ENCODE assay signal across 8 mouse cellular contexts in genomic region chr7:98361063-98361652, GRCm38 (mm10). TPM values are rescaled to one million over a fixed set of nuclear protein-coding genes. Genes with fewer than 3 reads are reported as not detected.
DNase-seq lines count a peak whose midpoint lies in the region; ATAC-seq and TF ChIP-seq lines count a peak whose summit lies in the region.

Tsku (minus strand) TSS chr7:98361328.

- no peak for TF ChIP-seq CTCF in kidney, adult 2 months (conservative IDR thresholded peaks at IDR 0.05; ENCODE audit: insufficient read depth, insufficient read length, low read depth, low read length)

- no peaks in the 10 kb centered on the region for H3K36me3 ChIP-seq in embryonic facial prominence, embryonic 12.5 days
- no peaks in the 10 kb centered on the region for H3K36me3 ChIP-seq in kidney, adult 2 months (ENCODE audit: control insufficient read depth, insufficient read depth, low read length)
- peaks cover 4% of the 10 kb centered on the region; the same call in 1 of the 2 replicates for H3K36me3 ChIP-seq in limb, embryonic 12.5 days
- H3K36me3 ChIP-seq in midbrain, embryonic 14.5 days (ENCODE audit: control insufficient read depth, insufficient read depth, low read length) = no peaks in the 10 kb centered on the region
- no peaks in the 10 kb centered on the region for H3K36me3 ChIP-seq in splenic B cell, adult 2 months (ENCODE audit: control insufficient read depth, insufficient read depth, low read length, poor library complexity, severe bottlenecking)

- no peaks in the 10 kb centered on the region for H3K27me3 ChIP-seq in embryonic facial prominence, embryonic 12.5 days
- H3K27me3 ChIP-seq in kidney, adult 2 months (replicated peaks; ENCODE audit: control insufficient read depth, insufficient read depth, low read length) = no peaks in the 10 kb centered on the region
- no peaks in the 10 kb centered on the region for H3K27me3 ChIP-seq in limb, embryonic 12.5 days
- no peaks in the 10 kb centered on the region for H3K27me3 ChIP-seq in midbrain, embryonic 14.5 days (ENCODE audit: control insufficient read depth, insufficient read depth, low read length)
- H3K27me3 ChIP-seq in splenic B cell, adult 2 months (ENCODE audit: control insufficient read depth, insufficient read depth, low read length, poor library complexity, severe bottlenecking) = no peaks in the 10 kb centered on the region; the same call in 1 of the 2 replicates

- TF ChIP-seq POLR2A in kidney, adult 2 months (IDR thresholded peaks at IDR 0.05; ENCODE audit: low read depth, low read length) = no peak

- peak within 1 kb of the TSS; percentile 71 for H3K4me3 ChIP-seq in embryonic facial prominence, embryonic 12.5 days
- H3K4me3 ChIP-seq in kidney, adult 2 months (ENCODE audit: insufficient read depth, low read depth, low read length) = peak within 1 kb of the TSS; percentile 95
- H3K4me3 ChIP-seq in limb, embryonic 12.5 days (replicated peaks) = peak within 1 kb of the TSS; percentile 77
- H3K4me3 ChIP-seq in midbrain, embryonic 14.5 days (replicated peaks; ENCODE audit: low read depth, low read length) = peak within 1 kb of the TSS; percentile 80

- H3K4me2 ChIP-seq in embryonic facial prominence, embryonic 12.5 days (replicated peaks) = peak within 1 kb of the TSS; percentile 88
- peak within 1 kb of the TSS; percentile 74 for H3K4me2 ChIP-seq in limb, embryonic 12.5 days
- peak within 1 kb of the TSS; percentile 96 for H3K4me2 ChIP-seq in midbrain, embryonic 14.5 days (ENCODE audit: low read length)

- peak within 1 kb of the TSS; percentile 77 for H3K9ac ChIP-seq in embryonic facial prominence, embryonic 12.5 days
- peak within 1 kb of the TSS; percentile 83 for H3K9ac ChIP-seq in limb, embryonic 12.5 days (replicated peaks)
- peak within 1 kb of the TSS; percentile 75 for H3K9ac ChIP-seq in midbrain, embryonic 14.5 days (replicated peaks; ENCODE audit: low read length)

- H3K4me1 ChIP-seq in embryonic facial prominence, embryonic 12.5 days = peaks cover 44% of the 10 kb centered on the region
- H3K4me1 ChIP-seq in kidney, adult 2 months (ENCODE audit: control insufficient read depth, insufficient read depth, low read length) = peaks cover 18% of the 10 kb centered on the region
- peaks cover 48% of the 10 kb centered on the region for H3K4me1 ChIP-seq in limb, embryonic 12.5 days (replicated peaks)
- H3K4me1 ChIP-seq in midbrain, embryonic 14.5 days (ENCODE audit: control insufficient read depth, insufficient read depth, low read length) = peaks cover 25% of the 10 kb centered on the region

- under 1% methylated on average over 52 of the region's 52 CpGs for WGBS in embryonic facial prominence, embryonic 12.5 days
- WGBS in kidney, adult 2 months = under 1% methylated on average over 52 of the region's 52 CpGs
- 0% methylated on average over 52 of the region's 52 CpGs for WGBS in limb, embryonic 12.5 days
- under 1% methylated on average over 52 of the region's 52 CpGs for WGBS in midbrain, embryonic 14.5 days

- peak; percentile 92 for ATAC-seq in embryonic facial prominence, embryonic 12.5 days (ENCODE audit: insufficient number of reproducible peaks, insufficient read depth, low FRiP score, low TSS enrichment)
- peak; percentile 91 for ATAC-seq in limb, embryonic 12.5 days (ENCODE audit: insufficient number of reproducible peaks, insufficient read depth, low FRiP score, low TSS enrichment, low read depth)
- peak; percentile 92 for ATAC-seq in midbrain, embryonic 14.5 days (ENCODE audit: low FRiP score, low TSS enrichment)

- H3K9me3 ChIP-seq in embryonic facial prominence, embryonic 12.5 days = no peaks in the 10 kb centered on the region
- no peaks in the 10 kb centered on the region for H3K9me3 ChIP-seq in limb, embryonic 12.5 days
- H3K9me3 ChIP-seq in midbrain, embryonic 14.5 days (ENCODE audit: control insufficient read depth, low read length) = no peaks in the 10 kb centered on the region

- peak; percentile 76 for DNase-seq in layer of hippocampus, adult 11-12 months (ENCODE audit: low spot score)
- DNase-seq in layer of hippocampus, adult 9-10 months (ENCODE audit: low spot score) = no peak
- peak; percentile 94 to 95 for DNase-seq in heart, adult 18-20 months
- DNase-seq in kidney, adult 2 months = peak; percentile 95
- DNase-seq in midbrain, embryonic 14.5 days = peak; percentile 97
- peak; percentile 23 for DNase-seq in splenic B cell, adult 2 months (ENCODE audit: low read depth, low spot score)

- peak within 1 kb of the TSS; percentile 85 for H3K27ac ChIP-seq in embryonic facial prominence, embryonic 12.5 days
- H3K27ac ChIP-seq in kidney, adult 2 months (ENCODE audit: insufficient read depth, low read depth, low read length) = peak within 1 kb of the TSS; percentile 56
- H3K27ac ChIP-seq in limb, embryonic 12.5 days = peak within 1 kb of the TSS; percentile 95
- peak within 1 kb of the TSS; percentile 74 for H3K27ac ChIP-seq in midbrain, embryonic 14.5 days (replicated peaks; ENCODE audit: low read depth, low read length)

RNA-seq across cellular contexts. Expression of gene Tsku, which starts in this region (rescaled TPM):
- polyA plus RNA-seq in embryonic facial prominence, embryonic 12.5 days (2016; fragmentation: Nextera tagmentation; extraction: Ambion mirVana) = 15.9 and 16.3 TPM in 2 replicates
- 1 to 10 TPM; 2.3 TPM for total RNA-seq in heart, adult 18-20 months (2021)
- polyA plus RNA-seq in kidney, adult 2 months (2012; rRNA removed) = 9.5 and 13.1 TPM in 2 replicates
- polyA plus RNA-seq in limb, embryonic 12.5 days (2016; fragmentation: Nextera tagmentation; extraction: Ambion mirVana) = 15.4 and 16.7 TPM in 2 replicates
- 8.2 and 10.3 TPM in 2 replicates for polyA plus RNA-seq in midbrain, embryonic 14.5 days (2014; fragmentation: Nextera tagmentation; extraction: Ambion mirVana)
